Mouse (Mus musculus) lung, postnatal 0 days (tissue): ENCODE results near the gene Scn1b.

Source experiments
- CTCF ChIP-seq: IDR thresholded peaks from 2 replicates; pipeline ENCODE4 v1.5.1; 2016; ENCODE audit warnings: antibody characterized with exemption, mild to moderate bottlenecking
- EP300 ChIP-seq: IDR thresholded peaks from 2 replicates; pipeline ENCODE4 v1.6.1; 2016; ENCODE audit warnings: antibody characterized with exemption, mild to moderate bottlenecking, control low read depth

- TF ChIP-seq CTCF (no peak), EP300 (no peak)
Measured at GRCm38 (mm10) chr7:31150566-31151300, 23.9 kb upstream of the Scn1b start.
